Mouse (Mus musculus): ENCODE data around the gene Hist2h3c2.

The Hist2h3c2 gene

DNA sequence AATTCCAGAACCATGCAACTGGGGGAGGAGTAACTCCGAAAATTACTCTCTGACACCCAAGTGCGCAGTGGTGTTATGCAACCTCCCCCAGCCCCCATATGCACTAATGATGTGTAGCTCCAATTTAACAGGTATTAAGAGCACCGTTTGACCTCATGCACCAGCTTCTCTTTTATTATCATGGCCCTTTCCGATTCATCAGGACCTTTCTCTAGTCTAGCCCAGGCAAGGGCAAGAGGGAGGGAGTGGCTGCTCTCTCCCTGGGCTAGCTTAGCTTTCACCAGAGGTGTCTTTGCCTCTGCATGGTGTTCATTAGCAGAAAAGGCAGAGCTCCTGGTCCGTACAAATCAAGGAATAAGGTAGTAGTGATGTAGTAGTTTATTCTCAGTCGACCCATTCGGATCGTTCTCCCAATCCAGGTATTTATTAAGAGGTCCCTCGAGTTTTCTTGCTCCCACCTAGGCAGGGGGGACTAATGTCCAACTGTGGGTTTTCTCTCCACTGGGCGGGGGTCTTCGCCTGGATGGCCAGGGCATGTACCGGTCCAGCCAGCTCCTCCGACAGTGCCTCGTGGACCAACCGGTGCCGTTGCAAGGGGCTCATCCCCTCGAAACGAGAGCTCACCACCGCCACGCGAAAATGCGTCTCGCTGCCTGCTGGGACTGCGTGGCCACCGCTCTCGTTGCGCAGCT lies 42.3 kb downstream of the Hist2h3c2 start:
- 12% methylated on average over 27 of the region's 27 CpGs for WGBS

DNA sequence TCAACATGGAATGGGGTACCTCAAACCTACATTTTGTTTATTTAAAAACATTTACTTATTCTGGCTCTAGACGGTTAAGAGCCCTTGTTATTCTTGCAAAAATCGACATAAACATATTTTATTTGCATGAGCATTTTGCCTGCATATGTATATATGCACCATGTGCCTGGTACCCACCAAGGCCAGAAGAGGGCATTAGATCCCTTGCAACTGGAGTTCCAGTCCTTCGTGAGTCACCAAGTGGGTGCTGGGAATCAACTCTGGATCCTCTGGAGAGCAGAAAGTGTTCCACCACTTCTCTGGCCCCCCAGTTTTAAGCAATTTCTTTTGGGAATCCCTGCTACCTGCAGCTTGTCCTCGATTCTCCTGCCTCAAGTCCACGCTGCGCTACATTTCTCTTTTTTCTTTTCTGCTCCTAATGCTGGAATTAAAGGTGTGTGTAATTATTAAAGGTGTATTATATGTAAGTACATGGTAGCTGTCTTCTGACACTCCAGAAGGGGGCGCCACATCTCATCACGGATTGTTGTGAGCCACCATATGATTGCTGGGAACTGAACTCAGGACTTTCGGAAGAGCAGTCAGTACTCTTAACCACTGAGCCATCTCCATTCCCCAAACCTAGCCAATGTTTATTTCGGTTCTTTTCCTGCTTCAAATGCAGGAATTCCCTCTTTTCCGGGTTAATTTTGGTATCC lies 43.2 kb downstream of the Hist2h3c2 start:
- 79% methylated on average over 11 of the region's 11 CpGs for WGBS

DNA sequence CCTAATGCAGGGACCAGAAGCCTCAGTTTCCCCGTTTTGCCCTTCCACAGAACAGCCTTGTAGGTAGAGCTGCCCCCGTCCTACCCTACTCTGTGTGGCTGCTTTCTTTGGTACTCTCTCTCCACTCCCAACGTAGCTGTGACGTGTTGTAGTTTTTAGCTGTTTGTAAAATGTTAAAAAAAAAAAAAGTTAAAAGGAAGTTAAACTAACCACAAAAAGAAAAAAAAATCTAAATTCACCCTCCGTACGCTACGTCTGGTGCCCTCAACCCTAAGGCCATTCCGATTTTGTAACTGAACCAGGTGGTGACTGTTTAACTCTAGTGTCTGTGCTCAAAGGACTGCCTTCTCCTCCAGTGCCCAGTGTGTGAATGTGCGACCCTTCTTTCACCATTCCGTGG lies 44.0 kb downstream of the Hist2h3c2 start:
- WGBS, result 79% methylated on average over 10 of the region's 10 CpGs

DNA sequence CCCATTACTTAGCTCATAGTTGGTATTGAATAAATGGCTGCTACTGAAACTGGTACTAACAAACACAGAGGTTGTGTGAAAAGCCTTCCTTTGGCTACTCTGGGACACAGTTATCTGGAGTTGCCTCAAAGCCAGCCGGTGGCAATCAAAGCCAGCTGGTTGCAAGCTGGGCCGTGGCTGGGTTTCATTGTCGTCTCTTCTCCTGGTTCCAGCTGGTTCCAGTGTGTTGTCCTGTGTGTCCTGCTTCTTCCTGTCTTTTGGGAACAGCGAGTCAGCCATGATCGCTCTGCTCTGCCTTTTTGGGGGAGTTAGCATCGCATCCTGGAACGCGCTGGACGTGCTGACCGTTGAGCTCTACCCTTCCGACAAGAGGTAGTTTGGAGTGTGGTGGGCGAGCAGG lies 46.0 kb downstream of the Hist2h3c2 start:
- WGBS, result 49% methylated on average over 12 of the region's 12 CpGs

All from cerebral cortex, adult 2 months (tissue).